Mouse (Mus musculus): Measurements from ENCODE around the gene Rbms3.

GRCm38 (mm10) chr9:116640302-116640679, 989.4 kb downstream of the Rbms3 start:
- TF ChIP-seq POLR2A (IDR thresholded peaks at IDR 0.05; ENCODE audit: borderline replicate concordance, control insufficient read depth, low read depth, low read length) (no peak), CTCF (IDR thresholded peaks at IDR 0.05; ENCODE audit: control insufficient read depth, insufficient read depth, low read length) (no peak)

All from bone marrow, adult 2 months (tissue).